8 mouse cellular contexts compared by ENCODE assay signal in genomic region chr17:34585877-34586771, GRCm38 (mm10). TPM values are rescaled to one million over a fixed set of nuclear protein-coding genes. Genes with fewer than 3 reads are reported as not detected.
A peak's percentile ranks its signal among the peaks of the same experiment; 100 is the strongest.
DNase-seq lines count a peak whose midpoint lies in the region; ATAC-seq and TF ChIP-seq lines count a peak whose summit lies in the region.

No protein-coding gene starts in this region.

- no peak for DNase-seq in heart, adult 8-10 months (ENCODE audit: low spot score)
- DNase-seq in right cerebral cortex, postnatal 4 days, result no peak
- DNase-seq in c-Kit-positive CD71-positive TER-119-positive erythroid progenitor cells, embryonic 14.5 days (ENCODE audit: low spot score), result no peak

- WGBS in heart, embryonic 11.5 days (ENCODE audit: insufficient replicate concordance), result 29% methylated on average over 32 of the region's 32 CpGs
- 22% methylated on average over 32 of the region's 32 CpGs for WGBS in embryonic facial prominence, embryonic 13.5 days
- WGBS in limb, embryonic 12.5 days, result 27% methylated on average over 32 of the region's 32 CpGs
- 21% methylated on average over 32 of the region's 32 CpGs for WGBS in olfactory bulb, adult 2 months

- peaks cover 34% of the 10 kb centered on the region for H3K4me1 ChIP-seq in heart, embryonic 11.5 days (ENCODE audit: control insufficient read depth, insufficient read depth, low read length)
- H3K4me1 ChIP-seq in E14TG2a.4 (replicated peaks; ENCODE audit: low read depth, low read length), result peaks cover 79% of the 10 kb centered on the region
- peaks cover 46% of the 10 kb centered on the region for H3K4me1 ChIP-seq in embryonic facial prominence, embryonic 13.5 days
- peaks cover 42% of the 10 kb centered on the region for H3K4me1 ChIP-seq in limb, embryonic 12.5 days (replicated peaks)
- H3K4me1 ChIP-seq in olfactory bulb, adult 2 months (ENCODE audit: control insufficient read depth, insufficient read depth, low read length), result peaks cover 26% of the 10 kb centered on the region

- H3K9ac ChIP-seq in heart, embryonic 11.5 days (ENCODE audit: low read depth, low read length), result peak overlapping the region; percentile 96
- H3K9ac ChIP-seq in embryonic facial prominence, embryonic 13.5 days, result peak overlapping the region; percentile 95
- H3K9ac ChIP-seq in limb, embryonic 12.5 days (replicated peaks), result peak overlapping the region; percentile 91

- no peak for ATAC-seq in heart, embryonic 11.5 days (replicated peaks; ENCODE audit: insufficient number of reproducible peaks, low FRiP score, low TSS enrichment)
- no peak for ATAC-seq in embryonic facial prominence, embryonic 13.5 days (ENCODE audit: insufficient number of reproducible peaks, insufficient read depth, low FRiP score, low TSS enrichment, low read depth)
- ATAC-seq in limb, embryonic 12.5 days (ENCODE audit: insufficient number of reproducible peaks, insufficient read depth, low FRiP score, low TSS enrichment, low read depth), result no peak; the same call in 1 of the 2 replicates

- no peak for TF ChIP-seq CTCF in E14TG2a.4 (conservative IDR thresholded peaks at IDR 0.05; ENCODE audit: low read length)
- no peak for TF ChIP-seq CTCF in olfactory bulb, adult 2 months (IDR thresholded peaks at IDR 0.05; ENCODE audit: insufficient read depth, low read depth, low read length)

- H3K27me3 ChIP-seq in heart, embryonic 11.5 days (ENCODE audit: control insufficient read depth, insufficient read depth, low read length), result no peaks in the 10 kb centered on the region
- no peaks in the 10 kb centered on the region for H3K27me3 ChIP-seq in E14TG2a.4 (ENCODE audit: insufficient read depth, low read length)
- H3K27me3 ChIP-seq in embryonic facial prominence, embryonic 13.5 days, result no peaks in the 10 kb centered on the region
- H3K27me3 ChIP-seq in limb, embryonic 12.5 days, result no peaks in the 10 kb centered on the region

- H3K4me2 ChIP-seq in heart, embryonic 11.5 days, result peak overlapping the region; percentile 99
- H3K4me2 ChIP-seq in embryonic facial prominence, embryonic 13.5 days, result peak overlapping the region; percentile 91
- H3K4me2 ChIP-seq in limb, embryonic 12.5 days, result peak overlapping the region; percentile 90

- H3K9me3 ChIP-seq in heart, embryonic 11.5 days (replicated peaks; ENCODE audit: control insufficient read depth, low read length), result no peaks in the 10 kb centered on the region
- H3K9me3 ChIP-seq in E14TG2a.4 (ENCODE audit: low read length), result peaks cover 8% of the 10 kb centered on the region; the same call in 1 of the 2 replicates
- H3K9me3 ChIP-seq in embryonic facial prominence, embryonic 13.5 days, result no peaks in the 10 kb centered on the region
- no peaks in the 10 kb centered on the region for H3K9me3 ChIP-seq in limb, embryonic 12.5 days

- H3K36me3 ChIP-seq in heart, embryonic 11.5 days (ENCODE audit: control insufficient read depth, insufficient read depth, low read length), result no peaks in the 10 kb centered on the region
- H3K36me3 ChIP-seq in E14TG2a.4 (ENCODE audit: insufficient read depth, low read length), result peaks cover 39% of the 10 kb centered on the region
- H3K36me3 ChIP-seq in embryonic facial prominence, embryonic 13.5 days, result no peaks in the 10 kb centered on the region
- H3K36me3 ChIP-seq in limb, embryonic 12.5 days, result no peaks in the 10 kb centered on the region

- TF ChIP-seq POLR2A in olfactory bulb, adult 2 months (IDR thresholded peaks at IDR 0.05; ENCODE audit: insufficient read depth, low read depth, low read length), result no peak

- peak overlapping the region; percentile 93 for H3K27ac ChIP-seq in heart, embryonic 11.5 days (ENCODE audit: low read depth, low read length)
- H3K27ac ChIP-seq in embryonic facial prominence, embryonic 13.5 days, result peak overlapping the region; percentile 98
- peak overlapping the region; percentile 99 for H3K27ac ChIP-seq in limb, embryonic 12.5 days
- peak overlapping the region; percentile 96 for H3K27ac ChIP-seq in olfactory bulb, adult 2 months (ENCODE audit: insufficient read depth, low read depth, low read length)

- peak overlapping the region; percentile 60 for H3K4me3 ChIP-seq in heart, embryonic 11.5 days (ENCODE audit: low read depth, low read length)
- peak overlapping the region; percentile 91 for H3K4me3 ChIP-seq in E14TG2a.4 (replicated peaks; ENCODE audit: low read length)
- peak overlapping the region; percentile 75 for H3K4me3 ChIP-seq in embryonic facial prominence, embryonic 13.5 days
- peak overlapping the region; percentile 73 for H3K4me3 ChIP-seq in limb, embryonic 12.5 days (replicated peaks)
- H3K4me3 ChIP-seq in olfactory bulb, adult 2 months (ENCODE audit: insufficient read depth, low read depth, low read length), result peak overlapping the region; percentile 76

RNA-seq across cellular contexts. Expression of gene Gpsm3, which starts 3.5 kb away (rescaled TPM):
- 5.7 and 10.3 TPM in 2 replicates for polyA plus RNA-seq in heart, embryonic 11.5 days (2014; fragmentation: Nextera tagmentation; extraction: Ambion mirVana)
- 1 to 10 TPM; 2.0 to 4.5 (median 3.1) TPM for total RNA-seq in heart, adult 8-10 months (2022)
- 5.3 and 6.0 TPM in 2 replicates for polyA plus RNA-seq in embryonic facial prominence, embryonic 13.5 days (2015; fragmentation: Nextera tagmentation; extraction: Ambion mirVana)
- polyA plus RNA-seq in limb, embryonic 12.5 days (2016; fragmentation: Nextera tagmentation; extraction: Ambion mirVana), result 2.6 and 3.8 TPM in 2 replicates
- polyA plus RNA-seq in olfactory bulb, adult 2 months (2012; ENCODE audit: insufficient read depth, insufficient read length, low replicate concordance, missing spikeins), result not detected in 2 replicates

RNA-seq across cellular contexts. Expression of gene Pbx2, which starts 4.9 kb away (rescaled TPM):
- 11.8 and 12.5 TPM in 2 replicates for polyA plus RNA-seq in heart, embryonic 11.5 days (2014; fragmentation: Nextera tagmentation; extraction: Ambion mirVana)
- total RNA-seq in heart, adult 8-10 months (2022), result 10 to 100 TPM; 16.0 to 20.6 (median 17.6) TPM
- polyA plus RNA-seq in embryonic facial prominence, embryonic 13.5 days (2015; fragmentation: Nextera tagmentation; extraction: Ambion mirVana), result 14.8 and 19.2 TPM in 2 replicates
- polyA plus RNA-seq in limb, embryonic 12.5 days (2016; fragmentation: Nextera tagmentation; extraction: Ambion mirVana), result 24.6 and 26.6 TPM in 2 replicates
- not detected in 2 replicates for polyA plus RNA-seq in olfactory bulb, adult 2 months (2012; ENCODE audit: insufficient read depth, insufficient read length, low replicate concordance, missing spikeins)

RNA-seq across cellular contexts. Expression of gene Ager, which starts 11.5 kb away (rescaled TPM):
- polyA plus RNA-seq in heart, embryonic 11.5 days (2014; fragmentation: Nextera tagmentation; extraction: Ambion mirVana), result 3.2 and 4.5 TPM in 2 replicates
- under 1 TPM in 2 of 4 experiments, not detected in 2; 0.14 to 0.16 TPM for total RNA-seq in heart, adult 8-10 months (2022)
- polyA plus RNA-seq in embryonic facial prominence, embryonic 13.5 days (2015; fragmentation: Nextera tagmentation; extraction: Ambion mirVana), result 3.6 and 4.2 TPM in 2 replicates
- polyA plus RNA-seq in limb, embryonic 12.5 days (2016; fragmentation: Nextera tagmentation; extraction: Ambion mirVana), result 2.8 and 3.5 TPM in 2 replicates
- not detected in 2 replicates for polyA plus RNA-seq in olfactory bulb, adult 2 months (2012; ENCODE audit: insufficient read depth, insufficient read length, low replicate concordance, missing spikeins)

RNA-seq across cellular contexts. Expression of gene Rnf5, which starts 17.4 kb away (rescaled TPM):
- polyA plus RNA-seq in heart, embryonic 11.5 days (2014; fragmentation: Nextera tagmentation; extraction: Ambion mirVana), result 94.7 and 115 TPM in 2 replicates
- total RNA-seq in heart, adult 8-10 months (2022), result 10 to 100 TPM; 37.4 to 42.5 (median 39.1) TPM
- polyA plus RNA-seq in embryonic facial prominence, embryonic 13.5 days (2015; fragmentation: Nextera tagmentation; extraction: Ambion mirVana), result 130 and 132 TPM in 2 replicates
- polyA plus RNA-seq in limb, embryonic 12.5 days (2016; fragmentation: Nextera tagmentation; extraction: Ambion mirVana), result 143 and 145 TPM in 2 replicates
- not detected in 2 replicates for polyA plus RNA-seq in olfactory bulb, adult 2 months (2012; ENCODE audit: insufficient read depth, insufficient read length, low replicate concordance, missing spikeins)

RNA-seq across cellular contexts. Expression of gene Agpat1, which starts 17.9 kb away (rescaled TPM):
- 51.6 and 63.1 TPM in 2 replicates for polyA plus RNA-seq in heart, embryonic 11.5 days (2014; fragmentation: Nextera tagmentation; extraction: Ambion mirVana)
- 10 to 100 TPM; 66.5 to 78.4 (median 73.4) TPM for total RNA-seq in heart, adult 8-10 months (2022)
- 50.7 and 57.5 TPM in 2 replicates for polyA plus RNA-seq in embryonic facial prominence, embryonic 13.5 days (2015; fragmentation: Nextera tagmentation; extraction: Ambion mirVana)
- 50.5 and 53.4 TPM in 2 replicates for polyA plus RNA-seq in limb, embryonic 12.5 days (2016; fragmentation: Nextera tagmentation; extraction: Ambion mirVana)
- polyA plus RNA-seq in olfactory bulb, adult 2 months (2012; ENCODE audit: insufficient read depth, insufficient read length, low replicate concordance, missing spikeins), result 342 TPM in 1 of 2 replicates, not detected in the other
